Mouse (Mus musculus) midbrain, embryonic 10.5 days (tissue): Measurements from ENCODE around the gene Cldn11. TPM values are rescaled to one million over a fixed set of nuclear protein-coding genes. Genes with fewer than 3 reads are reported as not detected.
"Not testable (repeated sequence)": the region's sequence is repeated elsewhere in the genome, so short reads cannot be mapped to it uniquely, and the experiment has no call there.

Experiments used
- DNase-seq: peaks from one replicate; pipeline ENCODE4 v3.0.0-alpha.2; 2017; ENCODE audit warnings: low spot score
- H3K27ac ChIP-seq: fragments of 300-500 bp; sonication (generic); replicated peaks from 2 replicates; pipeline ENCODE4 v1.5.1; 2016; ENCODE audit warnings: mild to moderate bottlenecking
- H3K27me3 ChIP-seq: fragments of 300-500 bp; sonication (generic); 2 replicates; pipeline ENCODE4 v1.6.1; 2016; ENCODE audit warnings: low read depth, mild to moderate bottlenecking; ENCODE audit not compliant: poor library complexity, severe bottlenecking
- H3K36me3 ChIP-seq: fragments of 300-500 bp; sonication (generic); 2 replicates; pipeline ENCODE4 v1.6.1; 2016; ENCODE audit warnings: mild to moderate bottlenecking, moderate library complexity
- H3K4me1 ChIP-seq: fragments of 300-500 bp; sonication (generic); 2 replicates; pipeline ENCODE4 v1.6.1; 2016
- H3K4me3 ChIP-seq: fragments of 300-500 bp; sonication (generic); 2 replicates; pipeline ENCODE4 v1.5.1; 2016; ENCODE audit warnings: mild to moderate bottlenecking, moderate library complexity
- H3K9me3 ChIP-seq: fragments of 300-500 bp; sonication (generic); replicated peaks from 2 replicates; pipeline ENCODE4 v1.6.1; 2016; ENCODE audit warnings: mild to moderate bottlenecking
- WGBS: fragments of 180-500 bp; shearing (Covaris S2); methylation state at CpG from one replicate; pipeline ENCODE4 v1.1.7; 2016; 5-methylcytosine and 5-hydroxymethylcytosine counted together
- polyA plus RNA-seq: library from polyadenylated mRNA; unstranded; fragments of >200 nt; fragmentation: Nextera tagmentation; extraction: Ambion mirVana; gene quantifications from 2 replicates; pipeline ENCODE4 v1.2.1, GENCODE M21; 2016

Gene Cldn11
- polyA plus RNA-seq, 1 experiment from 2014 or later = 7.6 TPM

- H3K9me3 ChIP-seq, H3K4me3 ChIP-seq, H3K36me3 ChIP-seq, H3K27ac ChIP-seq, H3K27me3 ChIP-seq, DNase-seq: not testable (repeated sequence)
- 81% methylated on average over 4 of the region's 4 CpGs for WGBS
- peaks cover 13% of the 10 kb centered on the region for H3K4me1 ChIP-seq
Measured at GRCm38 (mm10) chr3:31136591-31136990, 13.1 kb upstream of the Cldn11 start.

GRCm38 (mm10) chr3:31138454-31139424 is 11.0 kb upstream of the Cldn11 start:
- Histone ChIP-seq H3K9me3 (no peaks in the 10 kb centered on the region), H3K36me3 (no peaks in the 10 kb centered on the region), H3K27ac (no peak overlapping the region), H3K4me3 (no peak overlapping the region), H3K4me1 (peaks cover 9% of the 10 kb centered on the region), H3K27me3 (no peaks in the 10 kb centered on the region)
- 61% methylated on average over 13 of the region's 13 CpGs for WGBS
- peak; percentile 68 for DNase-seq

GRCm38 (mm10) chr3:31141621-31142020 is 8.1 kb upstream of the Cldn11 start:
- Histone ChIP-seq H3K4me3 (no peak overlapping the region), H3K9me3 (no peaks in the 10 kb centered on the region), H3K4me1 (0 out of 2 replicates have a peak, but pooled peaks cover 3% of the 10 kb centered on the region), H3K27ac (no peak overlapping the region), H3K36me3 (no peaks in the 10 kb centered on the region), H3K27me3 (0 out of 2 replicates have a peak, but pooled peaks cover 5% of the 10 kb centered on the region)
- 91% methylated on average over 4 of the region's 4 CpGs for WGBS
- DNase-seq = no peak

GRCm38 (mm10) chr3:31145222-31145621 is 4.5 kb upstream of the Cldn11 start:
- H3K9me3 ChIP-seq = not testable (repeated sequence)
- H3K4me1 ChIP-seq = peaks cover 15% of the 10 kb centered on the region
- 86% methylated on average over 11 of the region's 11 CpGs for WGBS

GRCm38 (mm10) chr3:31145641-31146290 is 4.0 kb upstream of the Cldn11 start:
- H3K4me3 ChIP-seq = no peak overlapping the region
- H3K36me3 ChIP-seq = no peaks in the 10 kb centered on the region
- no peaks in the 10 kb centered on the region for H3K9me3 ChIP-seq
- H3K27me3 ChIP-seq = peaks cover 46% of the 10 kb centered on the region
- H3K4me1 ChIP-seq = peaks cover 15% of the 10 kb centered on the region
- peak; percentile 68 for DNase-seq
- 17% methylated on average over 14 of the region's 14 CpGs for WGBS
- no peak overlapping the region for H3K27ac ChIP-seq

More at GRCm38 (mm10) chr3:31145222-31145621, 4.5 kb upstream of the Cldn11 start:
- not testable (repeated sequence) for H3K27ac ChIP-seq, DNase-seq, H3K36me3 ChIP-seq, H3K4me3 ChIP-seq
- peaks cover 41% of the 10 kb centered on the region for H3K27me3 ChIP-seq

- no peak overlapping the region for H3K4me3 ChIP-seq
- H3K36me3 ChIP-seq = no peaks in the 10 kb centered on the region
- no peak overlapping the region for H3K27ac ChIP-seq
- no peaks in the 10 kb centered on the region for H3K9me3 ChIP-seq
- WGBS = 84% methylated on average over 7 of the region's 7 CpGs
- DNase-seq = no peak
- peaks cover 15% of the 10 kb centered on the region for H3K4me1 ChIP-seq
- H3K27me3 ChIP-seq = peaks cover 55% of the 10 kb centered on the region
Measured at GRCm38 (mm10) chr3:31148595-31148994, 1.1 kb upstream of the Cldn11 start.

GRCm38 (mm10) chr3:31152108-31152507 is 2.4 kb downstream of the Cldn11 start:
- no peak for DNase-seq
- Histone ChIP-seq H3K9me3 (no peaks in the 10 kb centered on the region), H3K27ac (no peak overlapping the region), H3K36me3 (no peaks in the 10 kb centered on the region), H3K4me3 (no peak overlapping the region), H3K27me3 (peaks cover 46% of the 10 kb centered on the region), H3K4me1 (peaks cover 19% of the 10 kb centered on the region)
- 72% methylated on average over 6 of the region's 6 CpGs for WGBS

GRCm38 (mm10) chr3:31156126-31156525 is 6.4 kb downstream of the Cldn11 start:
- H3K27me3 ChIP-seq = peaks cover 6% of the 10 kb centered on the region; the same call in 1 of the 2 replicates
- WGBS = 59% methylated on average over 3 of the region's 3 CpGs
- H3K36me3 ChIP-seq = no peaks in the 10 kb centered on the region
- no peak overlapping the region for H3K27ac ChIP-seq
- H3K4me3 ChIP-seq = no peak overlapping the region
- H3K9me3 ChIP-seq = no peaks in the 10 kb centered on the region
- peaks cover 16% of the 10 kb centered on the region for H3K4me1 ChIP-seq
- DNase-seq = no peak

- H3K4me3 ChIP-seq = no peak overlapping the region
- H3K9me3 ChIP-seq = no peaks in the 10 kb centered on the region
- 93% methylated on average over 15 of the region's 15 CpGs for WGBS
- DNase-seq = no peak
- H3K27ac ChIP-seq = no peak overlapping the region
- no peaks in the 10 kb centered on the region for H3K36me3 ChIP-seq
- peaks cover 21% of the 10 kb centered on the region for H3K4me1 ChIP-seq
- H3K27me3 ChIP-seq = no peaks in the 10 kb centered on the region
Measured at GRCm38 (mm10) chr3:31157776-31158175, 8.1 kb downstream of the Cldn11 start.

- 87% methylated on average over 10 of the region's 10 CpGs for WGBS
- Histone ChIP-seq H3K36me3 (no peaks in the 10 kb centered on the region), H3K4me3 (no peak overlapping the region), H3K27ac (no peak overlapping the region), H3K4me1 (peaks cover 21% of the 10 kb centered on the region), H3K27me3 (no peaks in the 10 kb centered on the region), H3K9me3 (no peaks in the 10 kb centered on the region)
- DNase-seq = no peak
Measured at GRCm38 (mm10) chr3:31160046-31160445, 10.3 kb downstream of the Cldn11 start.

- 26% methylated on average over 6 of the region's 6 CpGs for WGBS
- Histone ChIP-seq H3K27me3 (no peaks in the 10 kb centered on the region), H3K4me3 (no peak overlapping the region), H3K36me3 (no peaks in the 10 kb centered on the region), H3K9me3 (no peaks in the 10 kb centered on the region), H3K27ac (no peak overlapping the region), H3K4me1 (peaks cover 20% of the 10 kb centered on the region)
- no peak for DNase-seq
Measured at GRCm38 (mm10) chr3:31161336-31161735, 11.6 kb downstream of the Cldn11 start.

GRCm38 (mm10) chr3:31162860-31163259 is 13.1 kb downstream of the Cldn11 start:
- H3K4me1 ChIP-seq = peaks cover 25% of the 10 kb centered on the region
- no peak for DNase-seq
- no peaks in the 10 kb centered on the region for H3K27me3 ChIP-seq
- H3K27ac ChIP-seq = no peak overlapping the region; the same call in 1 of the 2 replicates
- H3K9me3 ChIP-seq = no peaks in the 10 kb centered on the region
- WGBS = 97% methylated on average over 14 of the region's 14 CpGs
- H3K36me3 ChIP-seq = no peaks in the 10 kb centered on the region
- no peak overlapping the region for H3K4me3 ChIP-seq

- no peaks in the 10 kb centered on the region for H3K27me3 ChIP-seq
- H3K4me3 ChIP-seq = no peak overlapping the region
- no peaks in the 10 kb centered on the region for H3K9me3 ChIP-seq
- peak overlapping the region; percentile 63; the same call in 1 of the 2 replicates for H3K27ac ChIP-seq
- peaks cover 20% of the 10 kb centered on the region for H3K4me1 ChIP-seq
- H3K36me3 ChIP-seq = no peaks in the 10 kb centered on the region
- DNase-seq = no peak
- WGBS = 66% methylated on average over 3 of the region's 3 CpGs
Measured at GRCm38 (mm10) chr3:31165803-31166202, 16.1 kb downstream of the Cldn11 start.
